Mouse (Mus musculus): Measurements from ENCODE around the gene Gipc3. TPM values are rescaled to one million over a fixed set of nuclear protein-coding genes. Genes with fewer than 3 reads are reported as not detected.

Gene Gipc3
- polyA plus RNA-seq, 1 experiment from 2014 or later = 0.07 TPM

GRCm38 (mm10) chr10:81315587-81315986, 27.5 kb downstream of the Gipc3 start:
- Histone ChIP-seq H3K4me2 (ENCODE audit: low read length) (no peak overlapping the region), H3K9me3 (replicated peaks; ENCODE audit: low read length) (no peaks in the 10 kb centered on the region), H3K27me3 (ENCODE audit: insufficient read depth, low read length) (no peaks in the 10 kb centered on the region), H3K4me3 (replicated peaks; ENCODE audit: low read depth, low read length) (no peak overlapping the region), H3K36me3 (ENCODE audit: insufficient read depth, low read length) (peaks cover 41% of the 10 kb centered on the region), H3K27ac (0 out of 2 replicates have a peak overlapping the region, but pooled peaks have one; percentile 87), H3K4me1 (replicated peaks; ENCODE audit: insufficient read depth, low read length) (peaks cover 20% of the 10 kb centered on the region), H3K9ac (ENCODE audit: low read depth, low read length) (no peak overlapping the region)
- ATAC-seq (replicated peaks; ENCODE audit: low FRiP score, low read depth) = no peak
- DNase-seq (ENCODE audit: low spot score) = no peak
- 93% methylated on average over 16 of the region's 16 CpGs for WGBS
- no peak for TF ChIP-seq CTCF (IDR thresholded peaks at IDR 0.05; ENCODE audit: low read depth)

DNA sequence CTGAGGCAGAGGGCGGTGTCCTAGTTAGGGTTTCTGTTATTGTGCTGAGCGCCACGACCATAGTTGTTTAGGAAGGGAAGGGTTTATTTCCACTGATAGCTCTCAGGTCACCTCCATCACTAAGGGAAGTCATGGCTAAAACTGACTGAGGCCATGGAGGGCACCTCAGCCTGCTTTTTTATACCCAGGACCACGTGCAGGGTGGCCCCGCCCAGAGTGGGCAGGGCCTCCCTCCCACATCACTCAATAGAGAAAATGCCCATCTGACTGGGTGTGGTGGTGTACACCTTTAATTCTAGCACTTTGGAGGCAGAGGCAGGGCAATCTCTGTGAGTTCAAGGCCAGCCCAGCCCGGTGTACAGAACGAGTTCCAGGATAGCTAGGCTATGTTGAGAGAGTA, 28.9 kb downstream of the Gipc3 start:
- Histone ChIP-seq H3K36me3 (ENCODE audit: insufficient read depth, low read length) (peaks cover 53% of the 10 kb centered on the region), H3K27me3 (ENCODE audit: insufficient read depth, low read length) (no peaks in the 10 kb centered on the region), H3K4me1 (replicated peaks; ENCODE audit: insufficient read depth, low read length) (peaks cover 13% of the 10 kb centered on the region), H3K27ac (no peak overlapping the region), H3K9me3 (replicated peaks; ENCODE audit: low read length) (no peaks in the 10 kb centered on the region), H3K4me3 (replicated peaks; ENCODE audit: low read depth, low read length) (no peak overlapping the region), H3K9ac (ENCODE audit: low read depth, low read length) (no peak overlapping the region), H3K4me2 (ENCODE audit: low read length) (no peak overlapping the region)
- DNase-seq (ENCODE audit: low spot score) (no peak), ATAC-seq (replicated peaks; ENCODE audit: low FRiP score, low read depth) (no peak)
- whole genome bisulfite sequencing = 77% methylated on average over 7 of the region's 7 CpGs
- TF ChIP-seq CTCF (IDR thresholded peaks at IDR 0.05; ENCODE audit: low read depth) = no peak

DNA sequence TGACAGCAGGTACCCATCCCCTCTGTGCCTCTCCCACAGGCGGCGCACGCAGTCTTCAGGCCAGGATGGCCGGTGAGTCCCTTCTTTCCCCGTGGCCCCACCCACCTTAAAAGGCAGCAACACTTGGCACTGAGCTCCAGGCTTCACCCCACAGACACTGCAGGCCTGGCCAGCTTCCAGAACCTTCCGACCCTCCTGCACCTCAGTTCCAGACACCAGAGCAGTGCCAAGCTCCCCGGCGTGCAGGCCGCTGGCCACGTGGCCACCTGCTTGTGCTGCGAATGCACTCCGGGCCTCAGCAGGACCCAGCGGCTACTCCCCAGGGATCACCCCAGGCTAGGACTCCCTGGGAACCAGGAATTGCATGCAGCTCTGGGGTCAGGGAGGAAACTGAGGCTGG, 29.5 kb downstream of the Gipc3 start:
- no peak for TF ChIP-seq CTCF (IDR thresholded peaks at IDR 0.05; ENCODE audit: low read depth)
- Histone ChIP-seq H3K9ac (ENCODE audit: low read depth, low read length) (no peak overlapping the region), H3K9me3 (replicated peaks; ENCODE audit: low read length) (no peaks in the 10 kb centered on the region), H3K36me3 (ENCODE audit: insufficient read depth, low read length) (peaks cover 56% of the 10 kb centered on the region), H3K27me3 (ENCODE audit: insufficient read depth, low read length) (no peaks in the 10 kb centered on the region), H3K27ac (no peak overlapping the region), H3K4me1 (replicated peaks; ENCODE audit: insufficient read depth, low read length) (peaks cover 11% of the 10 kb centered on the region), H3K4me3 (replicated peaks; ENCODE audit: low read depth, low read length) (no peak overlapping the region), H3K4me2 (ENCODE audit: low read length) (no peak overlapping the region)
- no peak for DNase-seq (ENCODE audit: low spot score)
- WGBS = 93% methylated on average over 13 of the region's 13 CpGs
- ATAC-seq (replicated peaks; ENCODE audit: low FRiP score, low read depth) = no peak

DNA sequence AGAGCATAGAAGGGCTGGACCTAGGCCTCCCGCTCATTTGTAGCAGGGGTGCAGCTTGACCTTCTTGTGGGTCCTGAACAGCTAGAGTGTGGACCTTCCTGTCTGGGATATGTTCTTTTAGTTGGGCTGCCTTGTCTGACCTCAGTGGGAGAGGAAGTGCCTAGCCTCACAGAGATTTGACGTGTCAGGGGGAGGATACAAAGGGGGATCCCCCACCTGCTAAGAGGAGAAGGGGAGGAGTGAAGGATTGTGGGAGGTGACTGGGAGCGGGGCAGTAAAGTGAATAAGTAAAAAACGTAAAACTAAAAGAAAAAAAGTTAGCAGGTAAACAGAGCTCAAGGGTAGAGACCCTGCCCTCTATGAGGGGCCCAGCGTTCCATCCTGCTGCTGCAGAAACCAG, 33.5 kb downstream of the Gipc3 start:
- H3K4me2 ChIP-seq (ENCODE audit: low read length) = no peak overlapping the region
- H3K4me3 ChIP-seq (replicated peaks; ENCODE audit: low read depth, low read length) = no peak overlapping the region
- ATAC-seq (replicated peaks; ENCODE audit: low FRiP score, low read depth) (no peak), DNase-seq (ENCODE audit: low spot score) (no peak)
- H3K4me1 ChIP-seq (replicated peaks; ENCODE audit: insufficient read depth, low read length) = no peaks in the 10 kb centered on the region
- H3K27ac ChIP-seq = no peak overlapping the region
- no peak for TF ChIP-seq CTCF (IDR thresholded peaks at IDR 0.05; ENCODE audit: low read depth)
- no peaks in the 10 kb centered on the region for H3K9me3 ChIP-seq (replicated peaks; ENCODE audit: low read length)
- no peaks in the 10 kb centered on the region for H3K27me3 ChIP-seq (ENCODE audit: insufficient read depth, low read length)
- peaks cover 69% of the 10 kb centered on the region for H3K36me3 ChIP-seq (ENCODE audit: insufficient read depth, low read length)
- WGBS = 81% methylated on average over 5 of the region's 5 CpGs
- H3K9ac ChIP-seq (ENCODE audit: low read depth, low read length) = no peak overlapping the region

DNA sequence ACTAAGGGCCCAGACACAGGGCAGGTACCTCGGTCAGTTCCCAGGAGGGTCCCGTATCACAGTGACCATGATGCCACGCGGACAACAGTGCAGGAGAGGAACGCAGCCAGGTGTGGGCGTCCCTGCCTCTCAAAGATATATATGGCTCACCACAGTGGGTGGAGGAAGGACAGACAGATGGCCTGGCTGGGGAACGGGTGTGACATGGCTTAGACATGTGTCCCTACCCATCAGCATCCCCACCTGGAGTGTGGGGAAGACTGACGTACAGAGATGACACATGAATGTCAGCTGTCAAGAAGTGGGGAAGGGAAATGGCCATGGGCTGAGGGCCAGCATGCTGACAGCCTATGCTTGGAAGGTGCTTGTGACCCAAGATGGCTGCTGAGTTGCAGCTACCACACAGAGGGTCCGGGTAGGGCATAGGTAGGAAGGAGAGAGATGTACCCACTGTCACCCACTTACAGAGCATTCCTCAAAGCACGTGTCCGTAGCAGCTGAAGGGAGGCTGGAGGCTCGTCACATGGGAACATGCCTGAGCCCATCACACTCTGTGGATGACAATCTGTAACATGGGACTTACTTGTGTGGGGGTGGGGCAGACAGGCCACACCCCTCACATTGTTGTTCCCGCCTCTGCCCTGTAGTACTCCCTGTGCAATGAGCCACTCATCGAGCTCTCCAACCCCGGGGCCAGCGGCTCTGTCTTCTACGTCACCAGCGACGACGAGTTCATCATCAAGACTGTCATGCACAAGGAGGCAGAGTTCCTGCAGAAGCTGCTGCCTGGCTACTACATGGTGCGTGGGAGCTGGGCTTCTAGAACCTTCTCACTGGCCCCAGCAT, 36.0 kb downstream of the Gipc3 start:
- no peak for TF ChIP-seq CTCF (IDR thresholded peaks at IDR 0.05; ENCODE audit: low read depth)
- WGBS = 93% methylated on average over 21 of the region's 21 CpGs
- no peak overlapping the region for H3K27ac ChIP-seq
- peaks cover 17% of the 10 kb centered on the region for H3K4me1 ChIP-seq (replicated peaks; ENCODE audit: insufficient read depth, low read length)
- no peak overlapping the region for H3K4me2 ChIP-seq (ENCODE audit: low read length)
- ATAC-seq (replicated peaks; ENCODE audit: low FRiP score, low read depth) (no peak), DNase-seq (ENCODE audit: low spot score) (no peak)
- no peak overlapping the region for H3K4me3 ChIP-seq (replicated peaks; ENCODE audit: low read depth, low read length)
- H3K27me3 ChIP-seq (ENCODE audit: insufficient read depth, low read length) = no peaks in the 10 kb centered on the region
- H3K9ac ChIP-seq (ENCODE audit: low read depth, low read length) = no peak overlapping the region
- no peaks in the 10 kb centered on the region for H3K9me3 ChIP-seq (replicated peaks; ENCODE audit: low read length)
- peaks cover 56% of the 10 kb centered on the region for H3K36me3 ChIP-seq (ENCODE audit: insufficient read depth, low read length)

DNA sequence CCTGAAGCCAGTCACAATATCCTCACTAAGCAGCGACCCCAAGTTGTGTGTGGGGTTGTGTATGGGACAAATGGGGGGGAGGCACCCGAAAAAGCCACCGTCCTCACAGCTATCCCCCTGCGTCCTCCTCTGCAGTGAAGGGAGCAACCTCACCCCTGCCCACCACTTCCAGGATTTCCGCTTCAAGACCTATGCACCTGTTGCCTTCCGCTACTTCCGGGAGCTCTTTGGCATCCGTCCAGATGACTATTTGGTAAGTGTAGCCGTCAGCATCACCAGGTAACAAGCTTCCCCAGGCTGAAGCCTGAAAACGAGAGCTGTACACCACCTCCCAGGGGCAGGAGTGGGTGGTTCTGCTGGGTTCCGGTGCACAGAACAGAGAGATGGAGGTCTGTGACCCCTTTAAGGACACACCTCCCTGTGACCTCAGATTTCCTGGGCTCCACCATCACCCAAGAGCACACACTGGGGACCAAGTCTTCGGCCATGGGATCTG, 36.8 kb downstream of the Gipc3 start:
- no peak overlapping the region for H3K4me3 ChIP-seq (replicated peaks; ENCODE audit: low read depth, low read length)
- TF ChIP-seq CTCF (IDR thresholded peaks at IDR 0.05; ENCODE audit: low read depth) = no peak
- no peak overlapping the region for H3K4me2 ChIP-seq (ENCODE audit: low read length)
- 90% methylated on average over 12 of the region's 12 CpGs for whole genome bisulfite sequencing
- DNase-seq (ENCODE audit: low spot score) (no peak), ATAC-seq (replicated peaks; ENCODE audit: low FRiP score, low read depth) (no peak)
- H3K27ac ChIP-seq = no peak overlapping the region
- H3K9me3 ChIP-seq (replicated peaks; ENCODE audit: low read length) = no peaks in the 10 kb centered on the region
- no peak overlapping the region for H3K9ac ChIP-seq (ENCODE audit: low read depth, low read length)
- H3K36me3 ChIP-seq (ENCODE audit: insufficient read depth, low read length) = peaks cover 48% of the 10 kb centered on the region
- H3K27me3 ChIP-seq (ENCODE audit: insufficient read depth, low read length) = no peaks in the 10 kb centered on the region
- peaks cover 21% of the 10 kb centered on the region for H3K4me1 ChIP-seq (replicated peaks; ENCODE audit: insufficient read depth, low read length)
